Mouse (Mus musculus): ENCODE measurements around the gene Srm.

The Srm gene

GRCm38 (mm10) chr4:148591171-148591630, at the start of gene Srm:
Gene Srm (plus strand): TSS chr4:148591503.
- peak; percentile 99 for DNase-seq

GRCm38 (mm10) chr4:148549106-148549505, 42.2 kb upstream of the Srm start:
- DNase-seq, result no peak

GRCm38 (mm10) chr4:148557766-148558165, 33.5 kb upstream of the Srm start:
- no peak for DNase-seq

- peak; percentile 89 to 93 for DNase-seq
Measured at GRCm38 (mm10) chr4:148558297-148559000, 32.9 kb upstream of the Srm start, which contains the start of gene Exosc10. Gene Exosc10 (plus strand): TSS chr4:148558429.

- no peak for DNase-seq
Measured at GRCm38 (mm10) chr4:148562676-148563075, 28.6 kb upstream of the Srm start.

- no peak for DNase-seq
Measured at GRCm38 (mm10) chr4:148563595-148563994, 27.7 kb upstream of the Srm start.

GRCm38 (mm10) chr4:148570138-148570537, 21.2 kb upstream of the Srm start:
- DNase-seq, result no peak

GRCm38 (mm10) chr4:148570693-148571295, 20.5 kb upstream of the Srm start:
- DNase-seq, result no peak

- DNase-seq, result no peak
Measured at GRCm38 (mm10) chr4:148573222-148573621, 18.1 kb upstream of the Srm start.

GRCm38 (mm10) chr4:148580765-148581164, 10.5 kb upstream of the Srm start:
- DNase-seq, result no peak

- DNase-seq, result no peak
Measured at GRCm38 (mm10) chr4:148581422-148581821, 9.9 kb upstream of the Srm start.

GRCm38 (mm10) chr4:148583257-148583656, 8.0 kb upstream of the Srm start:
- DNase-seq, result no peak

GRCm38 (mm10) chr4:148586648-148587047, 4.7 kb upstream of the Srm start:
- DNase-seq, result no peak

- no peak for DNase-seq
Measured at GRCm38 (mm10) chr4:148588793-148589192, 2.5 kb upstream of the Srm start.

GRCm38 (mm10) chr4:148589565-148589964, 1.7 kb upstream of the Srm start:
- DNase-seq, result peak; percentile 49 to 60

GRCm38 (mm10) chr4:148590421-148591170, 707 bp upstream of the Srm start:
- DNase-seq, result no peak

GRCm38 (mm10) chr4:148591637-148592380, 506 bp downstream of the Srm start:
- DNase-seq, result no peak

GRCm38 (mm10) chr4:148593996-148594395, 2.7 kb downstream of the Srm start:
- no peak for DNase-seq

- no peak for DNase-seq
Measured at GRCm38 (mm10) chr4:148595916-148596315, 4.6 kb downstream of the Srm start.

GRCm38 (mm10) chr4:148596731-148597130, 5.4 kb downstream of the Srm start:
- no peak for DNase-seq

GRCm38 (mm10) chr4:148598826-148599225, 7.5 kb downstream of the Srm start:
- no peak for DNase-seq

GRCm38 (mm10) chr4:148600316-148600715, 9.0 kb downstream of the Srm start:
- DNase-seq, result no peak

GRCm38 (mm10) chr4:148601871-148602270, 10.6 kb downstream of the Srm start:
- DNase-seq, result no peak
